Mouse (Mus musculus): Measurements from ENCODE around the gene Zfp281.

Gene Zfp281

GRCm38 (mm10) chr1:136624146-136625018 is at the start of gene Zfp281:
Zfp281 (plus strand) TSS chr1:136624901.
- DNase-seq = peak; percentile 97

- no peak for DNase-seq
Observed at GRCm38 (mm10) chr1:136577890-136578663, 46.6 kb upstream of the Zfp281 start.

- DNase-seq = no peak
Observed at GRCm38 (mm10) chr1:136579360-136579759, 45.3 kb upstream of the Zfp281 start.

- DNase-seq = no peak
Observed at GRCm38 (mm10) chr1:136580266-136580665, 44.4 kb upstream of the Zfp281 start.

- DNase-seq = no peak
Observed at GRCm38 (mm10) chr1:136581841-136582240, 42.9 kb upstream of the Zfp281 start.

- DNase-seq = no peak
Observed at GRCm38 (mm10) chr1:136587761-136588405, 36.8 kb upstream of the Zfp281 start.

GRCm38 (mm10) chr1:136588908-136589307 is 35.8 kb upstream of the Zfp281 start:
- DNase-seq = peak; percentile 13 to 47

- DNase-seq = no peak
Observed at GRCm38 (mm10) chr1:136592741-136593140, 32.0 kb upstream of the Zfp281 start.

GRCm38 (mm10) chr1:136594235-136594850 is 30.4 kb upstream of the Zfp281 start:
- DNase-seq = no peak

GRCm38 (mm10) chr1:136596821-136597220 is 27.9 kb upstream of the Zfp281 start:
- DNase-seq = no peak

- no peak for DNase-seq
Observed at GRCm38 (mm10) chr1:136598286-136598685, 26.4 kb upstream of the Zfp281 start.

- no peak for DNase-seq
Observed at GRCm38 (mm10) chr1:136600067-136600466, 24.6 kb upstream of the Zfp281 start.

- DNase-seq = no peak
Observed at GRCm38 (mm10) chr1:136600647-136601345, 23.9 kb upstream of the Zfp281 start.

- DNase-seq = no peak
Observed at GRCm38 (mm10) chr1:136601346-136601888, 23.3 kb upstream of the Zfp281 start.

- no peak for DNase-seq
Observed at GRCm38 (mm10) chr1:136602303-136602702, 22.4 kb upstream of the Zfp281 start.

- DNase-seq = no peak
Observed at GRCm38 (mm10) chr1:136604190-136604589, 20.5 kb upstream of the Zfp281 start.

GRCm38 (mm10) chr1:136605790-136606189 is 18.9 kb upstream of the Zfp281 start:
- no peak for DNase-seq

GRCm38 (mm10) chr1:136606278-136606677 is 18.4 kb upstream of the Zfp281 start:
- no peak for DNase-seq

- DNase-seq = no peak
Observed at GRCm38 (mm10) chr1:136608339-136609261, 16.1 kb upstream of the Zfp281 start.

- DNase-seq = no peak
Observed at GRCm38 (mm10) chr1:136611803-136612202, 12.9 kb upstream of the Zfp281 start.

- DNase-seq = no peak
Observed at GRCm38 (mm10) chr1:136613300-136613751, 11.4 kb upstream of the Zfp281 start.

Measured in cerebellum, postnatal 14 days (tissue).